Mouse (Mus musculus): Measurements from ENCODE around the gene Tex9.
A peak's percentile ranks its signal among the peaks of the same experiment; 100 is the strongest.
"Not testable (repeated sequence)": the region's sequence is repeated elsewhere in the genome, so short reads cannot be mapped to it uniquely, and the experiment has no call there.

The Tex9 gene

GRCm38 (mm10) chr9:72477306-72477705, 14.7 kb downstream of the Tex9 start:
- DNase-seq = no peak

- no peak for DNase-seq
Observed at GRCm38 (mm10) chr9:72475511-72475910, 16.5 kb downstream of the Tex9 start.

DNA sequence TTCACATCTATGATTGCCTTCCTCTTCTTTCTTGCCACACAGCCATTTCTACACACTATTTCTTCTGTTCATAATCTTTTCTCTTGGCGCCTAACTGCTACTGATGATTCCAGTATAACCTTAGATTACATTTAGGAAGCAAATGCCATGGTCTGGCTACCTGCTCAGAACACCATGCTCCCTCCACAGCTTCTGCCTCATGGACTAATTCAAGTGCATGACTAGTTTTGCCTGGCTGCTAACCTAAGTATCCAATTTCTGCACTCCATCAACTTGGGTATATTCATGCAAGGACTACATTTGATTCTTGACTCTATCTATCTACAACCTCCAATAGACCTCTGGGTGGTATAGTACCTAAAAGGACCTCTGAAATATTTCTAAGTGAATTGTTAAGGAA, 22.2 kb downstream of the Tex9 start:
- no peak for DNase-seq

DNA sequence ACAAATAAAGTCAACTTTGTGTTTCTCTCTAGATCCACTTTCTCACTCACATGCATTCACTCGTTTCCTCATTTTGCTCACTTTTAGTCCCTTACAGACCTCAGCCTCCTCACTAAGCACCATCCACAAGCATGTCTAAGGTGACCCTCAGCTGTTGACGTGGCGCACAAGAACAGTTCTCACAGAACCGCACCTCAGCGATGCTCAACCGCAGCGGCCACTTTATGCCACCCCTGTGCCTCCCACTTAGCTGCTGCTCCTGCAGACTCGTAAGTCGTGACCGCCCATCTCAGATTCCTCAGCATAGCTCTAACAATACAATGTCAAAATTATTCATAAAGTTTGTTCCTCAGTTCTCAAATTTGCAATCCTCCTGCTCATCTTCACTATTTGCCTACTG, 23.4 kb downstream of the Tex9 start:
- no peak for DNase-seq

DNA sequence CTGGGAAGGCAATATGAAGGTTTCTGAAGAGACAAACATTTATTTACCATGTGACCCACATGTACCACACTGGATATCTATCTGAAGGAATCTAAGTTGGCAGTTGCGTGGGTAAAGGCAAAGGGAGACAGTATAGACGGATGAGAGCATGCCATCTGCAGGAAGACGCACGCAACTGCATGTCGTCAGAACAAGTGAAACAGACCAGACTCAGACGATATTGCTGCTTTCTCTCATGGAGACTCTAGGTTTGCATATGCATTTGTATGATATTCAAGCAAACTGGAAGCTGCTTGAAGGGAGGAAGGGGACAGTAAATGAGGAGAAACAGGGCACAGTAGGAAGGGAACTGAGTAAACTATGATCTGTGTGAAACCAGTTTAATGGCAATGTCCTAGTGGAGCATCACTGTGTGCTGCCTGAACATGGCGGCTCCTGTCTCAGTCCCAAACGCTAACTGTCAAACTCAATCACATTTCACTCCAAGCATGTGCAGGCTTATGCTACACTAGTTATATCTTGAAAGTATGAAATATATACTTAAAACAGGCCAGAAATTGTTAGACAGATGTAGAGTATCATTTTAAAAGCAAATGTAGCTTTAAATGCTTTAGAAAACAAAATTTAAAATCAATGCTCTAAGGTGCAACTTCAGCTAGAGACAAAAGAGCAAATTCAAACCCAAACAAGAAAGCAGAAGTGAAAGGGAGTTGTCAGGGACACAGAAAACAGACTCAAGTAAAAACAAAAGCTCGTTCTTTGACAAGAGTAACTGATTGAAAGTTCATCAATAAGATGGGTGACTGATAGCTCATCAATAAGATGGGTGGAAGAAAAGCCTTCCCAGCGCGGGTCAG, 24.2 kb downstream of the Tex9 start:
- peak; percentile 69 for DNase-seq

- no peak for DNase-seq
Observed at GRCm38 (mm10) chr9:72465754-72466181, 26.2 kb downstream of the Tex9 start.

DNA sequence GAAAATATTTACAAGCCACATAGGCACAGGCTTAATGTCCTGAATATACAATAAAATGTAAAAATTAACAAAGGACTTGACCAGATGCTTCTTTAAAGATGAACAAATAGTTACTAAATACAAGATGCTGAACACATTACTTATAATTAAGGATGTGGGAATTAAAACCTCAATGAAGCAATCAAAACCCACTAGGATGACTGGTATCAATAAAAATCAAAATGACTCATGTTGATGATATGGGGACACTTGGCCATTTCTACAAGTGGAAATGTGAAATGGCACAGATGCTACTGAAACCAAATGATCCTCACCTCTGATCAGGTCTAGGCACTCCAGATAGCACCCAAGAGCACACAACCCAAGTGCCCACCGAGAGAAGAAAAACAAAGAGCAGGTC, 27.2 kb downstream of the Tex9 start:
- no peak for DNase-seq

DNA sequence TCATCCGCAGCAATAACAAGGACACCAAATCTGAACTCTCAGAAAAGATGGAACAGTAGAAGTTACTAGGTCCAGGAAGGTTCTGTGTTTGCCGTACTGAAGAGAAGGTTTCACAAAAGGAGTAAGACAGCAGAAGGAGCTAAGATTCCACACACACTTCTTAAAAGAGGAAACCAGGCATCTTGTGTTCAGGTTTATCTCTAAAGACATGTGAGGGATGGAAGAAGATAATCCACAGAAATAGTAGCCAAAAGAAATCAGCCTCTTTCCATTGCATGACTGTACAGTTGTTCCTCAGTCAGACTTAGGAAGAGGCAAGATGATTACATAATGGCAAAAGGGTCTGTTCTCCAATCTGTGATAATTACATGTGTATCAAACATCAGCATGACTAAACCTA, 29.6 kb downstream of the Tex9 start:
- no peak for DNase-seq

DNA sequence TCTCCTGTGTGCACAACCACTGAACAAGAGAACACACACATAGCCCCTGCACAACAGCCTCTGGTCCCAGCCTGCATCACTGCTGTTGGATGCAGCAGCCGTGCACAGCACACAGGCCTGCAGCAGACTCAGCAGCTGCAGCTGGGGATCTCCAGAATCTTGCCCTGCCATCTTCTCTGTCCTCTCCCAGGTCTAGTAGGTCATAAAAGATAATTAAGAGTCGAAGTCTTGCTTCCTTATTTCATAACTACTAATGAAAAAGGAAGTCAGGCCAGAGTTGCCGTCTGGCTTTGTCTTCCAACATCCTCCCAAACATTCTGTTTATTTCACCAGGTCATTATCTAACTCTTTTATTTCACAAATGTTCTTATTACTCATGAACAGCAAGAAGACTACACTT, 31.2 kb downstream of the Tex9 start:
- no peak for DNase-seq

GRCm38 (mm10) chr9:72459703-72460102, 32.3 kb downstream of the Tex9 start:
- no peak for DNase-seq

- peak; percentile 86 for DNase-seq
Observed at GRCm38 (mm10) chr9:72458233-72458632, 33.8 kb downstream of the Tex9 start.

GRCm38 (mm10) chr9:72456374-72456773, 35.6 kb downstream of the Tex9 start:
- no peak for DNase-seq

DNA sequence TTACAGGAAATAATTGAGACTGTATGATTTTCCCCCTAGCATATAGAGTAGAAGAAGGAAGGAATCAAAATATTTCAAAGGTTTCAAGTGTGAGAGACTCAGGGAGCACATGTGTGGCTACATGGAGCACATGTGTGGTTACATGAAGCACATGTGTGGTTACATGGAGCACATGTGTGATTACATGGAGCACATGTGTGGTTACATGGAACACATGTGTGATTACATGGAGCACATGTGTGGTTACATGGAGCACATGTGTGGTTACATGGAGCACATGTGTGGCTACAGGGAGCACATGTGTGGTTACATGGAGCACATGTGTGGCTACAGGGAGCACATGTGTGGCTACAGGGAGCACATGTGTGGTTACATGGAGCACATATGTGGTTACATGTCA, 37.7 kb downstream of the Tex9 start:
- not testable (repeated sequence) for DNase-seq

DNA sequence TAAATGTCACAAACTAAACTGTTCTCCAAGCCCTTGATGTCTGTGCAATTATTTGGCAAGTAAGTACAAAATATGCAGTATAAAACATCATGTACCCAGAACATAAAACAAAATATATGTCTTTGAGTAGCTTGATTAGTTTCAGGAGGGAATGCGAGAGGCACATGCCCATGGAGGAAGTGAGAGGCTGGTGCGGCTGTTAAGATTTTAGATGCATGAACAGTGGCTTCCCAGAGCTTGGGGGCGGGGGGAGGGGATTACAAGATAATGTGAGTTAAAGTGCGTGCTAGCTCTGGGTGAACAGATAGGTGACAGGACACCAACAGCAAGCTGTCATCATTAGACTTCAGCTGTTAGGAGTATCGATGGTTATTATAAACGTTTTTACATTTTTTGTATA, 40.9 kb downstream of the Tex9 start:
- DNase-seq = no peak

- no peak for DNase-seq
Observed at GRCm38 (mm10) chr9:72450363-72450762, 41.6 kb downstream of the Tex9 start.

GRCm38 (mm10) chr9:72449841-72450240, 42.2 kb downstream of the Tex9 start:
- no peak for DNase-seq

DNA sequence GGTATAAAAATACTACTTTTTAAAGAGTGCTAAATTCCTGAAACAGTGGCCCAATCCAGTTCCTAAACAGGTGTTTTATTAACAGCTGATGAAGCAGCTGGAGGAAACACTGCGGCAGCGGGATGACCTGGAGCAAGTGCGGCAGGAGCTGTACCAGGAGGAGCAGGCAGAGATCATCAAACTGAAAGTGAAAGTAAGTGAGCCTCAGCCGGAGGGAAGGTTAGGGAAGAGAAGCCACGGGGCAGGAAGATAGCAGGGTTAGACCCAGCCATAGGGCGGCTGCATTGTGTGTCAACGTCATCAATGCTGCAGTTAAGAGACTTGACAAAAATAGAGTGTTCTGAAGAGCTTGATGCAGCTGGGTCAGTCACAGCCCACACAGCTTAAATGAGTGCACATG, 42.6 kb downstream of the Tex9 start:
- DNase-seq = peak; percentile 52

DNA sequence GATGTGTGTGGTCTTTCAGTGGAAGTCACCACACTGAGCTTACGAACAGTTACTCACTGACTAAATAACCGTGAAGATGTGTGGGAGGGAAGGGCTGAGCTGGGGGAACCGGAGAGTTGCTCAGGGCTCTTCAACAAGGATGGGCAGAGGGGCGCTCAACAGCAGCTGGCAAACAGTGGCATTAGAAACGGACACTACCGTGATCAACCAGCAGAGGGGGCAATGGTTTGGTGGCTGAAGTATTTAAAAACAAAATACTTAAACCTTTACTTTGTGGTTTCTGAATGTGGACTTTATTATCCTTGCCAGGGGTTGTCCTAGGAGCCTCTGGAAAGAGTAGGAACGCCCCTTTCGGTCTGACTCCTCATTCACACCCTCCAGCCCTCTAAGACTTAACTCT, 44.0 kb downstream of the Tex9 start:
- DNase-seq = peak; percentile 83

DNA sequence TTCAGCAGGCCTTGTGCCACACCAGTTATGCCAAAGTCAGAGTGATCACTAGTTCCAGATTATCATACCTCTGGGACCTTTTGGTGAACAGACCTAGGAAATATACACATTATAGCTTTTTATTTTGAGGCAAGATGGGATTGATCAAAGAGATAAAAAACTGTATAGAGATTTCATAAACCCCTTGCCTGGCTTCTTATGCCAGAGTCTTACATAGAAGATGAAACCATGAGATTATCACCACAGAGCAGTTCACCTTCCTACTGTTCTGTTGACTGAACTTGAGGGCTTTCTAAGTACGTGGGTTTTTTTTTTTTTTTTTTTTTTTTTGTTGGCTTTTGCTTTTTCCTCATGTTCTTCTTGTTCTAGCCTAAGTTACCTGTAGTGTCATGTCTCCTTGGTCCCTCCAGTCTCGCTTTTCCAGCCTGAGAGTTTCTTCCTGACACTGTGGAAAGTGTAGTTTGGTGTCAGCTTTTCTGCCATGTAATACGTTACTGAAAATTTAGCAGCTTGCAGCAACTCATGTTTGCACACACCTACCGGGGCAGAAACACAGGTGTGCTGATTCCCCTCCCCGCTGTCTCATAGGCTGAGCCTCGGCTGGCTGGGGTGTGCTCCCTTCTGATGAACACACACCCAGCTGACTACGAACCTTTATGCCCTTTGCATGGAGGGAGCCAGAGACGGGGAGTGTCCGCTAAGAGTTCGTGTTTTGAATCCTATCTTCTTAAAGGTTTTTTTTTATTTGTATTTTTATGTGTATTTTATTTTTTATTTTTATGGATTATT, 49.9 kb downstream of the Tex9 start:
- no peak for DNase-seq

GRCm38 (mm10) chr9:72440948-72441926, 50.8 kb downstream of the Tex9 start:
- DNase-seq = no peak

DNA sequence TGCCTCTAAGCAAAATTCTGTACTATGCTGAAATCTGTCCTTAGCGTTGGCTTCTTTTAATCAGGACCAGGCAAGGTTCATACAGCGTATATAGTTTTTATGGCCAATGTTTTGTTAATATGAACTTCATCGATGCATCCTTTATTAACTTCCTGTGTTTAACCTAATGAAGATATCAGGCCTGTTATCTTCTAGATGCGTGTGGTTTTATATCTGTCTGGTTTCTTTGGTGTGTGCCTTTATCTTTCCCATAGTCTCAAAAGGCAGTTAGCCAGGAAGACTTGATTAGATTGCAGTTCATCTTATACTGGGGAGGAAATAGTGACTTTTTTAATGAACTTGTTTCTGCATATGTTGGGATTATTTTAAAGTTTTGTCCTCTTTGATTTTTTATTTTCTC, 51.7 kb downstream of the Tex9 start:
- no peak for DNase-seq

DNA sequence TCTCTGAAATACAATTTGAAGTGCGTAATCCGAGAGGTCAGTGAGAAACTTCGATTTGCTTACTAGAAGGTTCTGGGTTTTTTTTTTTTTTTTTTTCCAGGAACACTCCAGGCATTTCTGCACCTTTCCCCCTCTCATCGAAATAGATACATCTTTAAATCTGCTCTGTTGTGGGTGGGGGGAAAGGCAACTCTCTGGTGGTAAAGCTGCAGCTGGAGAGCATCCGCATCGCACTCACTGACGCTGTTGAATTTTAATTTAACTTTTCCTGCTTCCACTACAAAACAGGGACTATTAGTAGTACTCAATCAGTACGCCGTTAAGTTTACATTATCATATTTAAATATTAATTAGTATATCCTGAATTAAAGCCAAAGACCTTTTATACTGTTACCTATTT, 53.3 kb downstream of the Tex9 start:
- DNase-seq = no peak
